Mouse (Mus musculus) CH12F3 (cell line): ENCODE measurements around the gene Dcun1d3.

ENCODE experiments used
- in situ Hi-C: fragments of 300-500 bp; cut with MboI; formaldehyde crosslinking; loops from 2 replicates; pipeline ENCODE4 v1.14.3; 2020; ENCODE audit warnings: low sequenced_read_pairs

Dcun1d3 gene

DNA sequence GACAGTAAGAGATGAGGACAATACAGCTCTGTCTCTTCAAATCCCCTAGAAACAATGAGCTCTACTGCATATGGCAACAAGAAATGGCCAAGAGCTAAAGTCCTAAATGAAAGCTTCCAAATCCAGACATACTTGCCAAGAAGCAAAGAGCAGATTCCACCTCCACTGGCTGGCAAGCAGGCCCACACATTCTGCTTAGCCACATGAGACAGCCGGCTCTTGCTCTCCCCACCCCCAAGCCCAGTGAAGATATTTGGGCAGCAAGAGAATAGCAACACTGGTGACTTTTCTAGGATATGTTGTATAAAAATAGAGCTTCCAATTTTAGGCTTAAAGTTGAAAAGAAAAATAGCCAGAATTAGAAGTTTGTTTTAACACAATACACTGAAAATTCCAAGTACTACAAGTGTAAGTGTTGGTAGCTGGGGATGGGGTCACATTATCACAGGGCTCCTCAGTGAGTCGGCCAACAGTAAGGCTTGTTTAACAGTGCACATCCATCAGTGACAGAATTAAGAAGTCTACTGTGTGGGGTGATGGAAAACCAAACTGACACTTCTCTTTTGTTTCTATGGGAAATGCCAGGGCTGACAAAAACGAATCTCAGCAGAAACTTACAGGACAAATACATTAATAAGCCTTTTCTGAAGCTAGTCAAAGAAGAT, 20.2 kb downstream of the Dcun1d3 start:
- in situ Hi-C loops: no loop called here

DNA sequence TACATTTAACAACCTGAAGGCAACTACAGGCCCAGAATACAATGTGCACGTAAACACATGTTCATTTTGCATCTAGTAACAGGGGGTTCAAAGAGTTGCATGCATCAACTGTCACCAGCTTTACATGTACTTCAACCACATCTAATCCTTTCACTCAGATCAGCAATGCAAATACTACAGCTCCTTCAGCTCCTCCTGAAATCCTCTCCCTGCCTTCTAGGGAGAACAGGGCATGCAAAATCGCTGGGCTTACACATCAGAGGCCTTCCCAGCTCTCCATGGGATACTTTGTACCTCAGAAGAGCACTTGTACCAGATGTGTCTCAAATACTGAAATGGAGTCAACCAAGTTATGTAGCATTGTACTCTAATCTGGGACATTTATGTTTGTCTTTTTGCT, 23.0 kb downstream of the Dcun1d3 start:
- in situ Hi-C loops: no loop called here

DNA sequence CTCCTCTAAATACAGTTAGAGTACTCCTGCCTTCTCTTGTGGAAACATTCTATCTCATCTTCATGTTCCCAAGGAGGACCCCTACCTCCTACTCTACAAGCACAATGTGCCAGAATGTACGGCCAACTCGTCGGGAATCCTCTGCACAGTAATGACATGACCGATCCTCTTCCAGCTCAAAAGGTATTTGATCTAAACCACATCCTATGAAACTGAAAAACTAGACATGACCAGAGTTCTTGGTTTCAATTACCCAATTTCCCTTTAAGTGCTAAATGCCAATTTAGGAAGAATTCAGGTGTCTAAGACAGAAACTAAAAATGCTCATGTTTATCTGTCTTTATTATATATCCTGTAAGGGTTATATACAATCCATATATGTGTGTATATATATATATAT, 23.9 kb downstream of the Dcun1d3 start:
- in situ Hi-C loops: no loop called here

DNA sequence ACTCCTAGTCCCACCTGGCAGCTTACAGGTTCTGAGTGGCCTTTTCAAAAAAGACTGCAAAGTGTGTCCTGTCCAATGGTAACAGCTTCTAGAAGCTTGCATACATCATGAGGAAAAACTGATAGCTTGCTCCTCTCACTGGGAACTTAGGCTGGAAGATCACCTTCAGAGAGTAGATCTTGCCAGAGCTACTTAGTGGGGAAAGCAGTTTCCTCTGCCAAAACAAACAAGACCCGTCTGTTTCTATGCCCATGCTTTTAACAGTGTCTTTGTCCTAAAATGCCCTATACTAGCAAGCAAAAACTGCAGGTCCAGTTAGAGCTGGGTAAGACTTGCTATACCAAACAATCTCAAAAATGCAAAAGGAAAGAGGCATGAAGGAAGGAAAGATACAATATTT, 30.0 kb downstream of the Dcun1d3 start:
- in situ Hi-C loops: no loop called here

DNA sequence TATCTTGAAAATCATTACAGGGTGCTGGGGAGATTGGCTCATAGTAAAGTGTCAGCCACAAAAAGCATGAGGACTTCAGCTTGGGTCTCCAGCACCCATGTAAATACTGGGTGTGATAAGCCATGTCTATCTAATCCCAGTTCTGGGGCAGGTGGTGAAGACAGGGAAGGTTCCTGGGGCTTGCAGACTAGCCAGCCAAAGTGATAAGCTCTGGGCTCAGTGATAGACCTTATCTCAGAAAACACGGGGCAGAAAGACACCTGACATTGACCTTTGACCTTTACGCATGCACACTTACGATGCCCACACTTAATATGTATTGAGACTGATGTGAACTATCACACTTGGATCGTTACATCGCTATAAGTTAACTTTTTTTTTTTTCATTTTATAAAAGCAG, 31.6 kb downstream of the Dcun1d3 start:
- in situ Hi-C loops: no loop called here

- in situ Hi-C loops: no loop called here
These were observed 33.9 kb downstream of the Dcun1d3 start for GRCm38 (mm10) chr7:119862167-119862566.

DNA sequence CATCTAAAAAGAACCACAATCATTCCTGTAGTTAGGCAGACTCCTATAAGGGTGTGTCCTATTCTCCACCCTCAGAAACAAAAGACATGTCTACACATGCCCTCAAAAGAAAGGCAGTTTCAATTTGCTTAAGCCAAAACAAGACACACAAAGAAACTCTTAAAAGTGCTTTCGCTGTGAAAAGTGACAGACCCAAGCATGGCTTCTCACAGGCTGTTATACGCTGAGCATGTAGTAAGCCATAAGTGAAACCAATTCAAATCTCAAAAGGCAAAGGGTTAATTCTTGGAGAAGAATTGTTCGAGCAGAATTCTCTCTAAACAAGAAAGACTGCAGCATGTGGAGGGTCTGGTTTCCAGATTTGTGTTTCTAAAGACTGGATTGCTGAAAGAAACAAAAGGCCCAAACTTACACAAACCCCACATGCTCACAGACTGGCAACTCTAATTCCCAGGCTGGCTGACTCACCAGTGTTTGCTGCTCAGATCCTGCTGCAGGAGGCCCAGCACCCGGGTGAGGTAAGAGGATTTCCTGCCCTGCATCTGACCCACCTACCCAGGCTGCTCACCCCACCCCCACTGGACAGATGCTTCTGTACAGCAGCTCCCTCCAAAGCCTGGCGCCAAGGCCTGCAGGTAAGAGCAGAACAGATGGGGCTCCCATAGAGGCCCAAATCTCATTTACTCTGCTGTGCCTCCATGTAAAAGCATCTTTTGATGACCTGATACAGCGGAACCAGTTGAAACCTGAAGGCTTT, 34.6 kb downstream of the Dcun1d3 start:
- in situ Hi-C loops: no loop called here

- in situ Hi-C loops: no loop called here
These were observed 35.1 kb downstream of the Dcun1d3 start for GRCm38 (mm10) chr7:119860971-119861334.

DNA sequence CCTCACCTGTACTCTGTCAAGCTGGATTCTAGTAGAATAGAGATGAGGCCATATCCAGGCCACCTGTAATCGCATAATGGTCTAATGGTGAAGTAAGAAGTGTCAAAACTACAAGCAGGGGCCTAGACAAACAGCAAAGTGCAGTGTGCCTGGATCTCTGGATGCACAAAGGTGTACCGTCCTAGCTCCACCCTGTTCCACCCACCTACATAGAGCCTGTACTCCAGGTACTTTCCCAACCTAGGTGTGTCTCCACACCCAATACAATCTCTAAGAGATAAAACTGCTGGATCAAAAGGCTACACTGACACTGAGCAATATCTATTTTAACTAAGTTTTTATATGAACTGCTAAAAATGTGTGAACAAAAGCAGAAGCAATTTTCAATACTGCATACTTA, 35.5 kb downstream of the Dcun1d3 start:
- in situ Hi-C loops: no loop called here

DNA sequence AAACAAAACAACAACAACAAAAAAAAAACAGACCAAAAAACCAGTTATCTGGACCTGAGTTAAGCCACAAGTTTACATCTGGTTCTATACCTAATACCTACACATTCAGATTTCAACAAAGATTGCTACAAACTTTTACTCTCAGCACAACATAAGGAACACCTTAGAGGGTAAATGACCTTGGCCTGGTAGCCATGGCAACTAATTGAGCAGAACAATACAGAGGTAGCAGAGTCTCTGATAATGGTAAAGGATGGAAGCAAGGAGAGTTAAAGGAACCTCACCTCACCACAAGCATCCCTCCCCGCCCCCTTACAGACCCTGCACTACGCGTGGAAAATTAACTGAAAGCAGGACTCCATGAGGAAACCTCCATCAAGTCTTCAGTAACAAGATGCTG, 36.0 kb downstream of the Dcun1d3 start:
- in situ Hi-C loops: no loop called here

DNA sequence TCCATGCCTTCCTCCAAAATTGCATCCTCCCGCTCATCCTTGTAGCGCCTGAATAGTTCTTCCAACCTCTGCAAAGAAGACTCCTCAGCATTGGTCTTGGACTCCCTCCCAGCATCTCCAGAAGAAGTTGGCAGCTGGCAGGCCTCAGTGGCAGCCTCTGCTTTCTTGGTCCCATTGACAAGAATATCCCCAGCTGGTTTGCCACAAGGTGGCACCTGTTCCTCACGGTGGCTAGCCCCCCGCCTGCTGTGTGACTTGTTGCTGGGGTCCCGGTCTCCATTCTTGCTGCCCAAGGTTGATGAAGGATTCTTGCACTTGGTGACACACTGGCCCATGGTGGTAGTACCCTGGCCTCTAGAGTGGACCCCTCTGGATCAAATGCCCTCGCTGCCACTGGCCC, 36.6 kb downstream of the Dcun1d3 start:
- in situ Hi-C loops: loop anchor here (10.0 kb wide), 1 partner anchor 235 kb away; the partner anchor contains the start of gene Dnah3

- in situ Hi-C loops: loop anchor here (10.0 kb wide), 1 partner anchor 240 kb away; the partner anchor contains the start of gene Dnah3
These were observed 41.1 kb downstream of the Dcun1d3 start for GRCm38 (mm10) chr7:119855031-119855430.

DNA sequence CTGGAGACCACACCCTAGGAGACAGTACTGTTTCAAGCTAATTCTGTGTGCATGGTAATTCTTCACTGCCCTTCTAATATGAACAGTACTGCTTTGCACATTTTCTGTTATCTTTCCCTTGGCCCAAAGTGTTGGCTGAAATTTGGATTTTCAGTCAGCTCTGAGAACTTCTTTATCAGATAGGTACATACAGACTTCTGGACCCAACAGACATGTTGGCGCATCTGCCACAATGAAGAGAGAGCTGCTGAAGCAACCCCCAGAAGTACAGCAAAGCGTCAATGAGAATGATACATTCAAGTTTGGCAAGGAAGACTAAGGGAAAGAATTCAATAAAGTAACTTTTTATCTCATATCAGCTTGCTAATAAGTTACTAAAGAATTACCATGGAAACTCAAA, 41.7 kb downstream of the Dcun1d3 start:
- in situ Hi-C loops: loop anchor here (10.0 kb wide), 1 partner anchor 240 kb away; the partner anchor contains the start of gene Dnah3

DNA sequence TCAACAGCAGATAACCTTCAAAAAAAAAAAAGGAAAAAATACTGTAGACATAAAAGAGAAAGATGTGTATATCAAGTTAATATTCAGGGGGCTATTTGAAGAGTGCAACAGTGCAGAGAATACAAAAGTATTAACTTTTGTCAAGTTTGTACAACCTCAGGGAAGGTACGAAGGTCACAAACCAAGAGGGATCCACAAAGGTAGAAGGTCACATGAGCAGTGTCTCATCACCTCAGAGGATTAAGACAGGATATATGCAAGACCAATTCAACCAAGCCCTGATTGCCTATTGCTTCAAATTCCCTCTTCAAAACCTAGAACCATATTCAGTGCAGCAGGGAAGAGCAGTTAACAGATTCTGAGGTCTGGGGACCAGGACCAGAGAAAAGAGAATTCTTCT, 42.9 kb downstream of the Dcun1d3 start:
- in situ Hi-C loops: loop anchor here (10.0 kb wide), 1 partner anchor 242 kb away; the partner anchor contains the start of gene Dnah3

DNA sequence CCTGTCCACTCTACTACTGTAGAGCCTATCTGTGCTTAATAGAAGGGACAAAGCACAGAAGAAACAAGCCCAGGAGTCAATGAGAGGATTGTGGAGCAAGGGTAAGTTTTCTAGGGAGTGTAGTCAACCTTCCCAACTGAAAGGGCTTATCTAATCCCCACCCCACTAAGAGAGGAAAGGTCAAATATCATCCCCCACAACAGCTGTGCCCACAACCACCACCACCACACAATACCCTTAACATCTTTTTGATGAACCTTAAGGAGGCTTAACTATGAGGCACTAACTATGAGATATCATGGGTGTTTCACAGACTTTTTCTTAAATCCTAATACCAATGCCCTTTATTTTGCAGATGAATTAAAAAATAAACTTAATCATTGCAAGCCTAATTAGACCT, 43.6 kb downstream of the Dcun1d3 start:
- in situ Hi-C loops: loop anchor here (10.0 kb wide), 1 partner anchor 242 kb away; the partner anchor contains the start of gene Dnah3

DNA sequence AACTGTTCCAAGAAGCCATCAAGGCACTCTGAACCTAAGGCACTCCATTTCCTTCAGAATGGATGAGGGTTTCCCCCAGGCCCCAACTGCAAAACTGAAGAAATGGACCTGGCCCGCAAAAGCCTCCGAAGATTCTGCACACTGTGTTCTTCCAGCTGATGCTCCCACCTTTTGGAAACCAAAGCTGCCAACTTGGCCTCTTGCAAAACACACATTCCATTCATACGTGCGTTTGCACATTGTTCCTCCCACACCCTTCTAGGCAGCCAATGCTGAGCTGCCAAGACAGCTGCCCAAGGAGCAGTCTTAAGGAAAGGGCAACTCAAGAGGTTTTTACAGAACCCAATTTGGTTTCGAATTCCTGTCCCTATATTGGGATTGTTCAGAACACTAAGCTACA, 45.4 kb downstream of the Dcun1d3 start:
- in situ Hi-C loops: loop anchor here (10.0 kb wide), 1 partner anchor 244 kb away; the partner anchor contains the start of gene Dnah3

DNA sequence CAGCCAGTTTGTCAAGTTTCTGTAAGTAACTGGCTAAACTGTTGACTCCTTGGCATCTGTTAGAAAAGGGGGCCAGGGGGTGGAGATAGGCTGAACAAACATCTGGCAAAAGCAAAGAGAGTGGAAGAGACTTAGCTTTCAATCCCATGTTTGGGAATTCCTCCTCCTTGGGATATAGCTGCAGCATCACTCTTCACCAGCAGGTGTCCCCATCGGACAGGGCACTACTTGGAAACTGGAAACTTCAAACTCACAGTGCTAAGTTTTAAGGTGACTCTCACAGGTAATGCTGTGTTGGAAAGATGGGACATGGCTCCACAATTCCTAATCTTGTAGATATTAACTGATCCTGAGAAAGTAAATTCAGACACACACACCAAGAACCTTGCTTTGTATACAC, 47.0 kb downstream of the Dcun1d3 start:
- in situ Hi-C loops: loop anchor here (10.0 kb wide), 1 partner anchor 266 kb away; no protein-coding TSS in a partner anchor

DNA sequence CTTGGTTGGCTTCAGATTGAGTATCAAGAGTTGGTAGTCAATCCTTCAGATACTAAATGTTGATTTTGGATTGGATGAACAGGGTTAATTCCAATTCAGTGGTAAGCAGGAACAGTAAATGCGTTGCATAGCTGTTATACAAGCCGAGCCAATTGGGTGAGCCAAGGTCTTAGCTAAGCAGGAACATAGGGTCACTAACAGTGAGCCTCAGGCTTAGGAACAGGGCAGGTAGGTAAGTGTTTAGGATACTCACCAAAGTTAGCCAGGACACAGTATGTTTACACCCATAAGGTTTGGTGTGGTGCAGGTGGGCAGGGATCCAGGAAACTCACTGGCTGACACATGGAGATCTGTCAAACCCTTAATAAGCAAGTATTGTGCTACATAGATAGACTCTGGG, 48.7 kb downstream of the Dcun1d3 start:
- in situ Hi-C loops: loop anchor here (10.0 kb wide), 1 partner anchor 267 kb away; no protein-coding TSS in a partner anchor

DNA sequence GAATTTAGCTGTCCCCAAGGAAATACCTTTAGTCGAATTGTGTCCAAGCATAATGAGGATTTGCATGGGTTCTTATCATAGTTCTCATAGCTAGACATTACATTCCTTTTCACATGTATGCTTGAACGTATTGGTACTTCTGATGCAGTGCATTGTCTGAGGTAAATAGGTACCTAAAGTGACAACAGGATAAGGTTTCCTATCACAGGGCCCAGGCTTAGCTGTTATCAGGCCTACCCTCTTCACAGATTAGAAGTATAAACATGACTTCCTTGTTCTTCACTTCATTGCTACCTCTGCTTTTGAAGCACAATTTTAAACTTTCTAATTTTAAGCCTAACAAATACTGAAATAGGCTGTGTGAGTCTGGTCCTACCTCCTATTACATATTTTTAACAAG, 50.6 kb downstream of the Dcun1d3 start:
- in situ Hi-C loops: loop anchor here (10.0 kb wide), 1 partner anchor 269 kb away; no protein-coding TSS in a partner anchor

DNA sequence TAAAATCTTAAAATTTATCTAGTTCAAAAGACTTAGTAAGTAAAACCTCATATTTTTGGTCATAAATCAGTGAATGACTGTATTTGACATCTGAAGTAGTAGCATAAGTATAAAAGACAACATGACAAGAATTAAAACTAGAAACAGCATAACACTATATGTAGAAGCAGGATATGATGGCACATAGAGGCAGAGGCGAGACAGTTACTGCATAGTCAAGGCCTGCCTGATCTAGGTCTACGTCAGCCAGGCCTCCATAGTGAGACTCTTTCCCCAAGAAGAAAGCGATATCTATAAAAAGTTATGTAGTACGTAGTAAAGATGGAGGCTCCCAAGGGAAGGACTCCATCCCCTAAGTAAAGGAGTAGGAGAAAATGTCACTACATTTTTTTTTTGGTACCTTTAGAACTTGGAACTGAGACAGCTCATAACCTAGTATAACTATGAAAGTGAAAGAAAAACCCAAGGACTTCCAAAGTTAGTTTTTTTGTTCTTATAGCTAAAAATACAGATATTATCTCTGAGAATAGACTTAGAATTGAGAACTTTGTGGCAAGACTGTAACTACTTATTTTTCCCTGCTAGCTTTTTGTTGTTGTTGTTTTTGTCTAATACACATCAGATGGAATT, 54.2 kb downstream of the Dcun1d3 start:
- in situ Hi-C loops: loop anchor here (10.0 kb wide), 1 partner anchor 273 kb away; no protein-coding TSS in a partner anchor

GRCm38 (mm10) chr7:119835996-119836777, 59.9 kb downstream of the Dcun1d3 start:
- in situ Hi-C loops: no loop called here
